Mouse (Mus musculus) left cerebral cortex, postnatal 10 days (tissue): ENCODE results near the gene Mgat4e. TPM values are rescaled to one million over a fixed set of nuclear protein-coding genes. Genes with fewer than 3 reads are reported as not detected.

ENCODE experiments used
- DNase-seq, 2 experiments: peaks; one replicate each; pipeline ENCODE4 v3.0.0; 2021 to 2022; ENCODE audit warnings: low spot score in 2 of 2, mixed read lengths in 1 of 2; ENCODE audit errors: extremely low spot score in 1 of 2
- intact Hi-C: fragments of 180-260 bp; cut with DNase I; formaldehyde crosslinking; loops from one replicate; pipeline ENCODE4 v1.15.1; 2025
- total RNA-seq, 2 experiments: library from RNA; stranded (reverse); gene quantifications; 2 replicates each; pipeline ENCODE4 v1.2.3; 2021

Gene Mgat4e
- under 1 TPM in 1 of 2 experiments, not detected in 1; 0.24 TPM for total RNA-seq

DNA sequence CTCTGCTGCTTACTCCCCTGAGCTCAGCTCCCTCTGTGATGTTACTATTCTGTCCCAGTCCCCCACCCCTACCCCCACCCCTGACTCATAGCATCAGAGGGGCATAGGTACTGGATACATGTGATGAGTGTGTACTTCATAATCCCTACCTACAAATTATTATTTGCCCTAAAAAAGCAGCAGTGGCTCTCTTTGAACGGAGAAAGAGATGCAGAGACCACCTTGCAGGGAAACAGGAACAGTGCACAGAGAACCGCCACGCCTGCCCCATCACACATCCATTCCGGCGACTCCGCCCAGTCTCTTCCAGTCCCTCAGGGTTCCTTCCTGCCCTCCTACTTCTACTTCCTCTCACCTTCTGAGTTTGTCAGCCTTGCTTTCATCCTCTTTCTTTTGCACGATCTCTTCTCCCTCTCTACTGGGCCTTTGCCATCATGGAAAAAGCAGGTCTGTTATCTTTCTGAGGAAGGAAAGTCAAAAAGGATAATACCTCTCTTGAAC lies at the start of gene Mgat4e:
Mgat4e (minus strand) TSS at position 51 of the 501 bp plus-strand sequence.
- intact Hi-C loops = no loop called here
- no peak for DNase-seq

GRCm38 (mm10) chr1:134597339-134598054 lies 48.0 kb upstream of the Mgat4e start:
- intact Hi-C loops = no loop called here
- DNase-seq = no peak

DNA sequence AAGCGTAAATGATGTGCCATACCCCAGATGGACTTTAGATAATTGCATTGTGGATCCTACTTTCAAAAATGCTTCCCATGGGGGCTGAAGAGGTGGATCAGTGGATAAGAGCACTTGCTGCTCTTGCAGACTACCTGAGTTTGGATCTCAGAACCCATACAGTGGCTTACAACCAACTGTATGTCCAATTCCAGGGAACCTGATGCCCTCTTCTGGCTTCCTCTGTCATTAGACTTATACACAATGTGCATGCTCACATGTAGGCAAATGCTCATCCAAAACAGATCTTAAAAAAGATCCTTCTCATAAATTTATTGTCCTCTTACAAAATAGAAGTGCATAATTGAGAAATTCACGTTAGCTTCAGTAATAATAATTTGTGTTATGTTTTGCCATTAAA lies 42.3 kb upstream of the Mgat4e start:
- intact Hi-C loops = no loop called here
- DNase-seq = no peak

DNA sequence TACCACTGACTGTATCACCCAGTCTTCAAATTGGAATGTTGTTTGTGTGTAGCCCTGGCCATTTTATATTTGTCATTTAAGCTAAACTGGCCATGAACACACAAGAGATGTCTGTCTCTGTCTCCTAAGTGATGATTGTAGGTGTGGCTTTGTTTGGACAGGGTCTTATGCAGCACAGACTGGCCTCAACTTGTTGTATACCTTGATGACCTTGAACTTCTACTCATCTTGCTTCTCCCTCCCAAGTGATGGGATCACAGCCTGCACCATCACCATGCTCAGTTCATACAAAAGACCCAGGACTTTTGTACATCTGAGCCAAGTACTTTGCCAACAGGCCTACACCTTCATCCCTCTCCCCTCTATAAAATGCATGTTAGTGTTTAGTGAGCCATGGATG lies 40.2 kb upstream of the Mgat4e start:
- DNase-seq = no peak
- intact Hi-C loops = no loop called here

DNA sequence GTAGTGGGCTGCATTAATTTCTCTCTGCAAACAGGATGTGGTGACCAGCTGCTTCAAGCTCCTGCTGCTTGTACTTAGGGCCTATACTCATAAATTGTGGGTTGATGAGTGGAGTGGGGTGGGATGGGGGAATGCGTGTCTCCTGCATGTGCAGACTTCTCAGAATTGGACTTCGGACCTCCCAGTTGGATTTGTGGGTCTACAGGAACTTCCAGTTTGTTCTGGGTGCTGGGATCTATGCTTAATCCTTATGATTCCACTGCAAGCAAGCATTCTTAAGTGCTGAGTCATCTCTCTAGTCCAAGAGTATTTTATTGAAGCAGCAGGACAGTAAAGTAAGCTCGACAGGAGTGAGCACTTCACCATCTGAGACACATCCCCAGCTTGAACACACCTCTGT lies 34.1 kb upstream of the Mgat4e start:
- DNase-seq = no peak
- intact Hi-C loops = no loop called here

DNA sequence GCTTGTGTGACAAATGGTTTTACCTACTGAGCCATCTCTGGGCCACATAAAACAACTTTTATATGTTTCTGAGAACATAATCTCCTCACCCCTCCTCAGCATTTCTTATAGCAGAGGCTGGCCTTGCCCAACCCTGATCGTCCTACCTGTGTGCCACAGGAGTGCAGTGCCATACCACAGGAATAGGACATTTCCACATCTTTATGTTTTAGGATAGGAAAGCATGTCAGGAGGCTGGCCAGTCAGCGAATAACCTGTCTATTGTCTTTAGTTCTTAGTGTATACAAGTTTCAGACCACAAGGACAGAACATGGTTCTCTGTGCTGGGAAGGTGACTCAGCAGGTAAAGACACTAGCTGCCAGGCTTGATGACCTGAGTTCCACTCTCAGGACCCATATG lies 31.3 kb upstream of the Mgat4e start:
- intact Hi-C loops = no loop called here
- no peak for DNase-seq

DNA sequence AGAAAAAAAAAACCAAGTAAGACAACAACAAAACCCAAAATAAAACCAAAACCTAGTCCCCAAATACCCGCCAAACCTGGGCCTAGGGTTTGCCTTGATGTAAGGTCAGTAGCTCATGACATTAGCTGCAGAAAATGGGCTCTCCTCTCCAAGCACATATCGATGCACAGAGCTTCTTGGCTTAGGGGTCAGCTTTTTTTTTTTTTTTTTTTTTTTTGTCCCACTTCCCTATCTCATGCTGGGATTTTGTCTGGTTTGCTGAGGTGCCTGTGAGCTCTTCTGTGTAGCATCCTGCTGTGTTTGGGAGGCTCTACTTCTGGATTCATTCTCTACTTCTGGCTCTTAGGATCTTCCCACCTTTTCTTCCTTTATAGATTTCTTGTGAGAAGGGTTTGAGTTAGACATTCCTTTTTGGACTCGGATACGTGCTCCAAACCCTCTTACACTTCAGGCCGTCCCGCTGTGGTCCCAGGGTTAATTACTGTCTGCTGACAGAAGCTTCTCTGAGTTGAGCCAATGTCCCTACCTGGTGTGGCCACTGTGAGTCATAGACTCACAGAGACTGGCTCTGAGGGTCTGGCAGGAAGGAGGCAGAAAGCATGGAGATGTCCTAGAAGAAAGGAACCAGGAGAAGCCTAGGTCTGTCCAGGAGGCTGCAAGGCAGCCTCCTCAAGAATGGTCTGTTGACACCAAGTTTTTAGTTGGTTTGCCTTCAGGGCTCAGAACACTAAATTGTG lies 28.1 kb upstream of the Mgat4e start:
- intact Hi-C loops = no loop called here
- DNase-seq = no peak

GRCm38 (mm10) chr1:134573932-134574315 lies 24.4 kb upstream of the Mgat4e start:
- intact Hi-C loops = no loop called here
- DNase-seq = no peak

DNA sequence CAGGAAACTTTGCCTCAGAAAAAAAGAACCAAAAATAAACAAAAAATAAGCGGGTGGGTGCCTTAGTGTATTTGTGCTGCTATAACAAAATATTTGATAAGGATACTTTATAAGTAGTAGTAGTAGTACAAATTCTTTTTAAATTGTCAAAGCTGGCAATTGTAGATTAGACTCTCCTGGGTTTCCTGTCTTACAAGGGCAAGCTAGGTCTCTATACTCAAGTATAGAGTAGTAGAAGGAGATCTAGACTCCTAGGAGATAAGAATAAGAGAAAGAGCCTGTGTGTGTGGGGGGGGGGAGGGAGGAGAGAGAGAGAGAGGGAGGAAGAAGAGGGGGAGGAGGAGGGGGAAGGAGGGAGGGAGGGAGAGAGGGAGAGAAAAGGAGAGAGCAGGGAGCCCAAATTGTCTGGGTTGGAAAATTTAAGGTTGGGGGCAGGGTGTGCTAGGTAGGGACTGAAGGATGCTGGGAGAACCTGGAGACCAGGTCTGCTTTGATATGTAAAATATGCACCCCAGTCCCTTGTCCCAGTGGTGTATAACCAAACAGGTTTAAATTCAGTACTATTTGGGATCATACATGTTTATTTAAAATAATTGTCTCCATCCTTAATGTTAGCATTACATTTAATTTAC lies 23.9 kb upstream of the Mgat4e start:
- intact Hi-C loops = no loop called here
- no peak for DNase-seq

- intact Hi-C loops = no loop called here
- no peak for DNase-seq
These were observed 21.1 kb upstream of the Mgat4e start for GRCm38 (mm10) chr1:134570631-134571030.

- intact Hi-C loops = no loop called here
These were observed 20.7 kb upstream of the Mgat4e start for GRCm38 (mm10) chr1:134570171-134570570.

GRCm38 (mm10) chr1:134567511-134567910 lies 18.0 kb upstream of the Mgat4e start:
- no peak for DNase-seq
- intact Hi-C loops = no loop called here

More at GRCm38 (mm10) chr1:134570171-134570570, 20.7 kb upstream of the Mgat4e start:
- DNase-seq = no peak

DNA sequence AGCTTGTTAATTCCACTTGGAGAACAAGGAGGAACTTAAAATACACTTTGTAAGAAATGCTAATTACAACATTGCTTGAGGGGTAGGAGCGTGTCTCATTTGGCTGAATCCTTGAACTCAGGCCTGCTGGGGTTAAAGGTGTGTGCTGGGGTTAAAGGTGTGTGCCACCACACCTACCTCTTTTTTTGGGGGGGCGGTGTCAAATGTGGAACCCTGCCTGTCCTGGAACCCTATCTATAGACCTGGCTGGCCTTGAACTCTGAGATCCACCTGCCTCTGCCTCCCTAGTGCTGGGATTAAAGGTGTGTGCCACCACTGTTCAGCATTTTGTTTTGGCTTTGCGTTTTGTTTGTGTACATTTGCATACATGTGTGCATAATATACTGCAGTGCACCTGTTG lies 14.2 kb upstream of the Mgat4e start:
- DNase-seq = no peak
- intact Hi-C loops = no loop called here

GRCm38 (mm10) chr1:134562457-134562856 lies 13.0 kb upstream of the Mgat4e start:
- intact Hi-C loops = no loop called here
- DNase-seq = no peak

DNA sequence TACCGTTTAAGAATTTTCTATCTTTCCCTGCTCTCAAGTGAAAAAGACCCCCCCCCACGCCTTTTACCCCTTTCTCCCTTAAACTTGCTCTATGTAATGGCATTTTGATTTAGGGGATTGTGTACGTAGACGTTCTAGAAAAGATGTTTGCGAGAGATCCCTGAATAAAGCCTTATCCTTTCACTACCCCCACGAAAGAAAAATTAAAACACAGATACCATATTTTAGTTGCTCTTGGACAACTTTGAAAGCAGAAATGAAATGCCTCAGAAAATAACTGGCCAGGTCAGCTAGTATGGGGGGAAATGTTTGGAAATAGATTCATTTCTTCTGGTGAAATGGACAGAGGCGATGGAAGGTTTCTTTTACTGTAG lies 12.3 kb upstream of the Mgat4e start:
- intact Hi-C loops = no loop called here
- DNase-seq = no peak

- intact Hi-C loops = no loop called here
These were observed 11.6 kb upstream of the Mgat4e start for GRCm38 (mm10) chr1:134560801-134561769.

DNA sequence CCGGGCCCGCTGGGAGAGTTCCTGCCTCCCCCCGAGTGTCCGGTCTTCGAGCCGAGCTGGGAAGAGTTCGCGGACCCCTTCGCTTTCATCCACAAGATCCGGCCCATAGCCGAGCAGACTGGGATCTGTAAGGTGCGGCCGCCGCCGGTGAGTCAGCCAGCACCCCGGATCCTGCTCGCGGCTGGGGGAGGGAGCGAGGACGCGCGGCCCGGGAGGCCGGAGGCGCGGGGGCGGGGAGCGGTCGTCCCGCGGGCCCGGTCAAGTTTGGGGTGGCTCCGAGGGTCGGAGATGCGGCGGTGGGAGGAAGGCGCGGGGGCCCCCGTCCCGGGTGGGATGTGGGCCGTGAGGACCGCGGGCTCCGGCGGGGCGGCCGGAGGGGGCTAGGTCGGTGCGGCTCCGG lies 10.9 kb upstream of the Mgat4e start:
- intact Hi-C loops = no loop called here
- DNase-seq = peak in 1 of 2 experiments; percentile 69

More at GRCm38 (mm10) chr1:134560801-134561769, 11.6 kb upstream of the Mgat4e start:
- peak; percentile 23 to 70 for DNase-seq

DNA sequence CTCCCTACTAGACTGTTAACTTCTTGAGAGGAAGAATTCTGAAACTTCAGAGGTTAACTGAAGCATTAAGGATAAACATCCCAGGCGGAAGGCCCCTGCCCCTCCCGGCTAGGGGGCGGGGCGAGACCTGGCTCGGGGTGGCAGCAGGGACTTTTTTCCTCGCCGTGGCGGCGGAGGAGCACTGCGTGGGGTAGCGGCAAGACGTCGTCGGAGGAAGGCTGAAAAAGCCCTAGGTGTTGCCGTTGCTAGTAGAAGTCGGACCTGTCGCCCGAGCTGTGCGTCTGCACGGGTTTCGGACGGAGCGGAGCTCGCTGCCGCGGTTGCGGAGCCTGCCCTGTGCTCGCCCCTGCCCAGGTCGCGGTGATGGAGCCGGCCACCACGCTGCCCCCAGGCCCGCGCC lies 10.5 kb upstream of the Mgat4e start, which contains the start of gene Kdm5b:
Kdm5b (plus strand) TSS at position 196 of the 400 bp plus-strand sequence.
- DNase-seq = peak; percentile 80 to 93
- intact Hi-C loops = no loop called here

DNA sequence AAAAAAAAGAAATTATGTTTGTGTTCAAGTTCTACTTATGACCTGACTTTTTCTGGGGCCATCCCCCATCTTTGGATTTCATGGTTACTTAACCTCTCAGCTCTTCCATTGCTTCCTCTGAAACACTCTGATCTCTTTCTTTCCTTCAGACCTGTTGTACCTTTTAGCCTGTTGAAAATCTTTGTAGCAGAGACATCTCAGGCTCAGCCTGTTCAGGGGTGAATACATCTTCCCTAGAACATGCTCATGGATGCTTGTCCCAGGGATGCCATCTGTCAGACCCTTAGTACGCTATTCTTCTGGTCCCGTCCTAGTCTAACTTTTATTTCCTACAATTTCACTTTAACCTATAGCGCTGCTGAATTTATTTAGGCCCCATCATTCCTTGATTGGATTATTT lies 9.7 kb upstream of the Mgat4e start:
- intact Hi-C loops = no loop called here
- no peak for DNase-seq
